ENCODE assay signal across 25 mouse cellular contexts in genomic region chr14:36624822-36625221, GRCm38 (mm10).
DNase-seq lines count a peak whose midpoint lies in the region; ATAC-seq and TF ChIP-seq lines count a peak whose summit lies in the region.
"Had no signal": no experiment of that assay in that cellular context is flagged by ENCODE, and none has a peak within 500 bp of the region (broad histone marks: within the 10 kb centered on the region; RNA-seq: fewer than 3 reads in every experiment).

No protein-coding gene starts in this region.

- H3K4me3 ChIP-seq in megakaryocyte, embryonic 14.5 days (replicated peaks) = peak overlapping the region; percentile 23
- no peak overlapping the region for H3K4me3 ChIP-seq in liver, embryonic 13.5 days (replicated peaks)
- no peak overlapping the region for H3K4me3 ChIP-seq in thymus, adult 2 months (ENCODE audit: control insufficient read depth, insufficient read depth, low read length)
- H3K4me3 ChIP-seq: embryonic facial prominence, embryonic 12.5 days; embryonic facial prominence, embryonic 15.5 days; gastrocnemius, adult 2 months; heart, embryonic 12.5 days; heart, embryonic 15.5 days; hindbrain, embryonic 10.5 days; hindbrain, embryonic 13.5 days had no signal

- H3K9ac ChIP-seq in liver, embryonic 13.5 days = no peak overlapping the region
- H3K9ac ChIP-seq: embryonic facial prominence, embryonic 12.5 days; embryonic facial prominence, embryonic 15.5 days; forebrain, postnatal 0 days; heart, embryonic 12.5 days; heart, embryonic 15.5 days; hindbrain, embryonic 13.5 days had no signal

- no peak overlapping the region for H3K4me2 ChIP-seq in liver, embryonic 13.5 days
- H3K4me2 ChIP-seq: embryonic facial prominence, embryonic 12.5 days; embryonic facial prominence, embryonic 15.5 days; heart, embryonic 12.5 days; heart, embryonic 15.5 days; hindbrain, embryonic 13.5 days had no signal

- H3K4me1 ChIP-seq in megakaryocyte, embryonic 14.5 days = peaks cover 37% of the 10 kb centered on the region
- peaks cover 19% of the 10 kb centered on the region for H3K4me1 ChIP-seq in liver, embryonic 13.5 days (replicated peaks)
- no peaks in the 10 kb centered on the region for H3K4me1 ChIP-seq in thymus, adult 2 months (replicated peaks; ENCODE audit: control insufficient read depth, insufficient read depth, low read length)
- H3K4me1 ChIP-seq: embryonic facial prominence, embryonic 12.5 days; embryonic facial prominence, embryonic 15.5 days; heart, embryonic 15.5 days; hindbrain, embryonic 10.5 days; hindbrain, embryonic 13.5 days had no signal

- TF ChIP-seq CTCF in thymus, adult 2 months (IDR thresholded peaks at IDR 0.05; ENCODE audit: borderline replicate concordance, control insufficient read depth, extremely low read depth, insufficient read depth, low read length, poor library complexity) = no peak

- no peaks in the 10 kb centered on the region for H3K27me3 ChIP-seq in megakaryocyte, embryonic 14.5 days (replicated peaks)
- H3K27me3 ChIP-seq in liver, embryonic 13.5 days = no peaks in the 10 kb centered on the region
- H3K27me3 ChIP-seq in thymus, adult 2 months (ENCODE audit: control insufficient read depth, insufficient read depth, low read length) = no peaks in the 10 kb centered on the region
- H3K27me3 ChIP-seq: embryonic facial prominence, embryonic 12.5 days; embryonic facial prominence, embryonic 15.5 days; heart, embryonic 12.5 days; heart, embryonic 15.5 days; hindbrain, embryonic 13.5 days had no signal

- no peak for TF ChIP-seq POLR2A in thymus, adult 2 months (IDR thresholded peaks at IDR 0.05; ENCODE audit: control insufficient read depth, extremely low read depth, insufficient read depth, low read length, poor library complexity)

- H3K36me3 ChIP-seq in megakaryocyte, embryonic 14.5 days (replicated peaks; ENCODE audit: low read length) = no peaks in the 10 kb centered on the region
- H3K36me3 ChIP-seq in liver, embryonic 13.5 days = no peaks in the 10 kb centered on the region
- H3K36me3 ChIP-seq in thymus, adult 2 months (ENCODE audit: control insufficient read depth, insufficient read depth, low read length) = no peaks in the 10 kb centered on the region
- H3K36me3 ChIP-seq: embryonic facial prominence, embryonic 12.5 days; embryonic facial prominence, embryonic 15.5 days; heart, embryonic 12.5 days; heart, embryonic 15.5 days; hindbrain, embryonic 10.5 days; hindbrain, embryonic 13.5 days had no signal

- DNase-seq in liver, embryonic 13.5 days = no peak
- DNase-seq in thymus, adult 2 months = no peak
- no peak for DNase-seq in cerebellum, adult 11 months
- DNase-seq: adrenal gland, adult 8-10 months; adrenal gland, postnatal 25 days; cerebellum, adult 18-20 months; cerebellum, adult 9-10 months; cerebellum, postnatal 14 days; gastrocnemius, adult 2 months; gastrocnemius, postnatal 14 days; heart, adult 18-20 months; heart, postnatal 10 days; heart, postnatal 36 days had no signal

- no peak for ATAC-seq in megakaryocyte, adult 5-6 weeks (ENCODE audit: poor library complexity, severe bottlenecking)
- ATAC-seq in liver, embryonic 13.5 days (ENCODE audit: low read depth) = peak; percentile 43
- ATAC-seq in megakaryocyte-erythroid progenitor cell, adult 5-6 weeks (replicated peaks; ENCODE audit: low FRiP score, low TSS enrichment, poor library complexity, severe bottlenecking) = peak; percentile 63
- ATAC-seq: activated CD4-positive, CD25-positive, alpha-beta regulatory T cell, adult 4 months; forebrain, embryonic 14.5 days had no signal

- H3K9me3 ChIP-seq in megakaryocyte, embryonic 14.5 days = no peaks in the 10 kb centered on the region
- H3K9me3 ChIP-seq in liver, embryonic 13.5 days (replicated peaks) = no peaks in the 10 kb centered on the region
- H3K9me3 ChIP-seq: embryonic facial prominence, embryonic 12.5 days; embryonic facial prominence, embryonic 15.5 days; heart, embryonic 15.5 days; hindbrain, embryonic 13.5 days had no signal

- no peak overlapping the region for H3K27ac ChIP-seq in liver, embryonic 13.5 days
- H3K27ac ChIP-seq in thymus, adult 2 months (ENCODE audit: control insufficient read depth, insufficient read depth, low read length) = no peak overlapping the region
- H3K27ac ChIP-seq: embryonic facial prominence, embryonic 12.5 days; embryonic facial prominence, embryonic 15.5 days; gastrocnemius, adult 2 months; heart, embryonic 15.5 days; hindbrain, embryonic 10.5 days; hindbrain, embryonic 13.5 days had no signal
